Mouse (Mus musculus) lung, embryonic 16.5 days (tissue): ENCODE results near the gene Emp3. TPM values are rescaled to one million over a fixed set of nuclear protein-coding genes. Genes with fewer than 3 reads are reported as not detected.

Experiments used
- ATAC-seq: fragments of 200-750 bp; cut with Nextera tagmentation; 2 replicates; pipeline ENCODE4 v1.8.0; 2017; ENCODE audit warnings: low read depth, mild to moderate bottlenecking, moderate library complexity
- H3K27ac ChIP-seq: fragments of 300-500 bp; sonication (generic); 2 replicates; pipeline ENCODE4 v1.5.1; 2014; ENCODE audit warnings: mild to moderate bottlenecking, control low read depth, low read length
- H3K27me3 ChIP-seq: fragments of 300-500 bp; sonication (generic); 2 replicates; pipeline ENCODE4 v1.6.1; 2014; ENCODE audit warnings: low read depth, low read length, mixed read lengths; ENCODE audit not compliant: control insufficient read depth, insufficient read depth
- H3K36me3 ChIP-seq: fragments of 300-500 bp; sonication (generic); 2 replicates; pipeline ENCODE4 v1.6.1; 2014; ENCODE audit warnings: low read length; ENCODE audit not compliant: control insufficient read depth, insufficient read depth
- H3K4me1 ChIP-seq: fragments of 300-500 bp; sonication (generic); replicated peaks from 2 replicates; pipeline ENCODE4 v1.6.1; 2014; ENCODE audit warnings: low read length, mixed read lengths; ENCODE audit not compliant: control insufficient read depth, insufficient read depth
- H3K4me2 ChIP-seq: fragments of 300-500 bp; sonication (generic); 2 replicates; pipeline ENCODE4 v1.6.1; 2014; ENCODE audit warnings: low read depth, low read length, control low read depth
- H3K4me3 ChIP-seq: fragments of 300-500 bp; sonication (generic); 2 replicates; pipeline ENCODE4 v1.5.1; 2014; ENCODE audit warnings: mild to moderate bottlenecking, low read length, control low read depth
- H3K9ac ChIP-seq: fragments of 300-500 bp; sonication (generic); 2 replicates; pipeline ENCODE4 v1.6.1; 2014; ENCODE audit warnings: low read length, control low read depth
- H3K9me3 ChIP-seq: fragments of 300-500 bp; sonication (generic); 2 replicates; pipeline ENCODE4 v1.6.1; 2016; ENCODE audit warnings: low read length; ENCODE audit not compliant: control insufficient read depth
- WGBS: fragments of 180-500 bp; shearing (Covaris S2); extraction: QIAGEN DNeasy Blood & Tissue Kit; methylation state at CpG from one replicate; pipeline ENCODE4 v1.1.7; 2014; 5-methylcytosine and 5-hydroxymethylcytosine counted together
- polyA plus RNA-seq: library from polyadenylated mRNA; unstranded; fragments of >200 nt; fragmentation: Nextera tagmentation; extraction: Ambion mirVana; gene quantifications from 2 replicates; pipeline ENCODE4 v1.2.1, GENCODE M21; 2015

Emp3 gene
- polyA plus RNA-seq, 1 experiment from 2014 or later = 177 TPM

DNA sequence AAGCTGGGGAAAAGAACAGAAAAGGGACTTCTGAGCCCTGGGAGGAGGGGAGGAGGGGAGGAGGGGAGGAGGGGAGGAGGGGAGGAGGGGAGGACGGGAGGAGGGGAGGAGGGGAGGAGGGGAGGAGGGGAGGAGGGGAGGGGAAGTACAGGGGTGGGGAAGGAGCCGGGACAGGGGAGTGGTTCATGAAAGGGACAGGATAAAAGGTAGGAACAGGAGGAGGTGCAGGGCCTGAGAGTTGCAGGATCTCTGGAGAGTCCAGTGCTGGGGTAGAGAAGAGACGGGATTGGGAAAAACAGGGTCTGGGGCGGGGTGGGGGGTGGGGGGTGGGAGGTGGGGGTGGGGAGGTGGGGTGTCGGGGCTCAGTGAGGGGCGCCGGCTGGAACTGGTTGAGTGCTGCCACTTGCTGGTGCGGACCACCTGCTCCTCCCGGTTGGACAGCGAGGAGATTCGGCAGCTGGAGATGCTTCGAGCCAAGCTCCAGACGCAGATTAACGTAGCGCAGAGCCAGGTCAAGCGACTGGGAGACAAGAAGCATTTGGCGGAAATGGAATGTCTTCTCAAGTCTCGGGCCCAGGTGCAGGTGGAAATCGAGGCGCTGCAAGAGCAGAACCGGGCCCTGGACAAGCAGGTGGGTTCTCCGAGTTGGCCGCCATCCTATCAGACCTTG lies 7.6 kb upstream of the Emp3 start:
- no peak overlapping the region for H3K4me3 ChIP-seq
- no peak overlapping the region for H3K4me2 ChIP-seq
- H3K4me1 ChIP-seq = no peaks in the 10 kb centered on the region
- 19% methylated on average over 20 of the region's 23 CpGs for WGBS
- no peaks in the 10 kb centered on the region for H3K36me3 ChIP-seq
- peaks cover 5% of the 10 kb centered on the region; the same call in 1 of the 2 replicates for H3K9me3 ChIP-seq
- H3K27me3 ChIP-seq = peaks cover 8% of the 10 kb centered on the region
- no peak overlapping the region for H3K27ac ChIP-seq
- no peak for ATAC-seq
- H3K9ac ChIP-seq = no peak overlapping the region

DNA sequence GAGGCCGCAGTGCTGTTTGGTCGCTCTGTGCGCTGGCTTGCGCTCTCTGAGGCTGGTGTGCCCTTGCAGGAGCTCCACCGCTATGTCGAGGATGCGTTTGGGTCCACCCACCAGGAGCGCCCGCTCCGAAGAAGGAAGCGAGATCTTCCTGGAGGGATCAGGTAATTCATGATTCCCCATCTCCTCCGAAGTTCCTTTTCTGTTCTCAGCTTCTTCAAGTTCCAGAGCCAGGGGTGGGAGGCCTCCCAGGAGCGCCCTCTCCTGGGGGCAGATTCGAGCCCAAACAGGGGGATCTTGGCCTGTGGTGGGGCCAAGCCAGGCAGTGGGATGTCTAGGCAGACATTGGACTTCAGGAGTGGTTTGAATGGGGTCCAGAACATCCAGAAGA lies 3.2 kb upstream of the Emp3 start:
- WGBS = 20% methylated on average over 14 of the region's 14 CpGs
- Histone ChIP-seq H3K27ac (peak overlapping the region; percentile 97), H3K4me2 (peak overlapping the region; percentile 79), H3K9me3 (no peaks in the 10 kb centered on the region), H3K4me3 (peak overlapping the region; percentile 50), H3K27me3 (peaks cover 8% of the 10 kb centered on the region), H3K4me1 (peaks cover 23% of the 10 kb centered on the region), H3K36me3 (no peaks in the 10 kb centered on the region), H3K9ac (peak overlapping the region; percentile 45)
- ATAC-seq = no peak

DNA sequence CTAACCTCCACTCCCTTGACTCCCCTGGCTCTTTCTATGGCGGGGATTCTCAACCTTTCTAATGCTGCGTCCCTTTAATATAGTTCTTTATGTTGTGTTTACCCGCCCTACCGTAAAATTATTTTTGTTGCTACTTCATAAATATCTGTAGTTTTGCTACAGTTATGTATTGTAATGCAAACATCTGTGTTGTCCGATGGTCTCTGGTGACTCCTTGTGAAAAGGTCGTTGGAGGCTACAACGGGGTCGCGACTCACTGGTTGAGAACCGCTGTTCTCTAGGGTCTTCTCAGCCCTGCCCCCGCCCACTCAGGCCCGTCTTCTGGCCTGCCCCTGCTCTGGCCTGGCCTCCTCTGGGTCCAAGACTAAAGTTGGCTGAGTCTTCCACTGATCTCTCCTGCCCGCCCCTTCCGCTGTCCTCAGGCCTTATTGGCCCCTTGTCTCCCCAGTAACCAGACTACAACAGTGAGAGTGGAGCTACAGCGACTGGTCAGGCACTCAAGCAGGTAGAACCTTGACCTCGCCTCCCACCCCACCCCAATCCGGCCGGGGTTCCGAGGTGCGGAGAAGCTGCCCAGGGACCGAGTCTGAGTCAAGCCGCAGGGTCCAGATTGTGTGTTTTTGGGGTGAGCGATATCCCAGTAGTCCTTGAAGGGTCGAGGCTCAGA lies 2.7 kb upstream of the Emp3 start, which contains the start of gene Ccdc114:
Ccdc114 (plus strand) TSS at position 311 of the 667 bp plus-strand sequence.
- peak within 1 kb of the TSS; percentile 79 for H3K4me2 ChIP-seq
- no peaks in the 10 kb centered on the region for H3K9me3 ChIP-seq
- ATAC-seq = peak; percentile 64
- peaks cover 27% of the 10 kb centered on the region for H3K4me1 ChIP-seq
- peak within 1 kb of the TSS; percentile 97 for H3K27ac ChIP-seq
- WGBS = 8% methylated on average over 24 of the region's 24 CpGs
- H3K27me3 ChIP-seq = peaks cover 4% of the 10 kb centered on the region
- H3K9ac ChIP-seq = peak within 1 kb of the TSS; percentile 65
- no peaks in the 10 kb centered on the region for H3K36me3 ChIP-seq
- H3K4me3 ChIP-seq = peak within 1 kb of the TSS; percentile 50

DNA sequence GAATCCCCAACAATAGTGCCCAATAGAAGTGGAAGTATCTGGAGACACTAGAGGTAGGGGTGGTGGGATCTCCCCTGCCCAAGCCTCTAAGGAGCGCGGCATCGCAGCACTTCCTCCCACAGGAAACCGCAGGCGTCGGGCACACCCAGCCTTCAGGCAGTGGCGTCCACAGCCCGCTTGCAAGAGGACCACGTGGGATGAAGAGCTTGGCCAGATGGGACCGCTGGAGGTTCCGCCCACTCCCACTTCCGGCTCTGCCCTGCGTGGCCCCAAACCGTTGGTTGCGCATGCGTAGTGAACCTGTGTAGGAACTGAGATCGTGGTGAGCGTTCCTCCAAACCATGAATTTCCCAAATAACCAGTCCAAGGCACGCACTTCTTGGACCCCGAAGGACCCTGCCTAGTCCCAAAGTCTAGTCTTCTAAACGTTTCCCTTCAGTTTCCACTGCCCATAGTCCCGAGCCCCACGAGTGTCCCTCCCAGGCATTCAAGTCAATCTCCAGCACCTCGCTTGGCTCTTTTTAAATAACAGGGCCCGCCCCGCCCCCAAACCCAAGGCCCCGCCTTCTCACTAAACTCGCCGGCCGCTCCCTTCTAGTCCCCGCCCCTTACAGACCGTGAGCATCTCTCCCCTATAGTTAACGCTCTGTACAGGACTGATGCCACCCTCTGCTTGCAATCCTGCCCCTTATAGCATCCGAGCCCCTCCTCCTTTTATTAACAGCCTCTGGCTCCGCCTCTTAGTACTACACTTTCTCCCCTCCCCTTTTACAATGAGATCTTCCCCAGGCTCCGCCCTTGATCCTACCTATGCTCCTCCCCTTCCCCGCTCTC lies 1.9 kb upstream of the Emp3 start:
- Histone ChIP-seq H3K4me3 (peak overlapping the region; percentile 50), H3K4me1 (peaks cover 27% of the 10 kb centered on the region), H3K27me3 (peaks cover 3% of the 10 kb centered on the region), H3K36me3 (no peaks in the 10 kb centered on the region; the same call in 1 of the 2 replicates), H3K9me3 (no peaks in the 10 kb centered on the region), H3K9ac (peak overlapping the region; percentile 65), H3K4me2 (peak overlapping the region; percentile 79), H3K27ac (peak overlapping the region; percentile 97)
- under 1% methylated on average over 37 of the region's 37 CpGs for WGBS
- peak; percentile 91 for ATAC-seq

DNA sequence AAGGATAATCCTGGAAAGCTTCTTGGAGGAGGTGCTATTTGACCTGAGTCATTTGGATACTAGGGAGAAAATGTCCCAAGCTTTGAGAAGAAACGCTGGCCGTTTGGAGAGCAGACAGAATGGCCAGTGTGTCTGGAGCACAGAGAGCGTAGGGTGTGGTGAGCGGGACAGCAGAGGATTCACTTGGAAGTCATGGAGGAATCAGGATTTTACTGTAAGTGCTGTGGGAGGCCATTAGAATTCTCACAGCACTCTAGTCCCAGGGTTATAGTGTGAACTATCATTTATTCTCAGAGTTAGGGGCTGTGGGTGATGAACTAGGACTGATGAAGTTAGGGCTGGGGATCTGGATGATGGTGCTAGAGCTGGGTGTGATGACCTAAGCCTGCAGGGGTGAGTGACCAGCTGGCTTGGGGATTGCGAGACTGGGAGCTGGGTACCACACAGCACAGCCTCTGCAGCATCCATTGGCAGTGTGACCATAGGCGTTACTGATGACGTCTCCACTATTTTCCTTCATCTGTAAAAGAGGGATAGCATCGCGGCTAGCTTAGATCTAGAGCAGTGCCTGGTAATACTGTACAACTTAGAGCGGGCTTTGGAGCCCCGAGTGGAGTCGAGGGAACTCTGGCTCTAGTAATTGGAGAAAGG lies 871 bp upstream of the Emp3 start:
- peak overlapping the region; percentile 65 for H3K9ac ChIP-seq
- no peak for ATAC-seq
- no peaks in the 10 kb centered on the region; the same call in 1 of the 2 replicates for H3K36me3 ChIP-seq
- H3K4me2 ChIP-seq = peak overlapping the region; percentile 79
- no peaks in the 10 kb centered on the region for H3K27me3 ChIP-seq
- peak overlapping the region; percentile 50; the same call in 1 of the 2 replicates for H3K4me3 ChIP-seq
- H3K4me1 ChIP-seq = peaks cover 38% of the 10 kb centered on the region
- H3K9me3 ChIP-seq = no peaks in the 10 kb centered on the region
- H3K27ac ChIP-seq = peak overlapping the region; percentile 97
- WGBS = 78% methylated on average over 12 of the region's 12 CpGs

DNA sequence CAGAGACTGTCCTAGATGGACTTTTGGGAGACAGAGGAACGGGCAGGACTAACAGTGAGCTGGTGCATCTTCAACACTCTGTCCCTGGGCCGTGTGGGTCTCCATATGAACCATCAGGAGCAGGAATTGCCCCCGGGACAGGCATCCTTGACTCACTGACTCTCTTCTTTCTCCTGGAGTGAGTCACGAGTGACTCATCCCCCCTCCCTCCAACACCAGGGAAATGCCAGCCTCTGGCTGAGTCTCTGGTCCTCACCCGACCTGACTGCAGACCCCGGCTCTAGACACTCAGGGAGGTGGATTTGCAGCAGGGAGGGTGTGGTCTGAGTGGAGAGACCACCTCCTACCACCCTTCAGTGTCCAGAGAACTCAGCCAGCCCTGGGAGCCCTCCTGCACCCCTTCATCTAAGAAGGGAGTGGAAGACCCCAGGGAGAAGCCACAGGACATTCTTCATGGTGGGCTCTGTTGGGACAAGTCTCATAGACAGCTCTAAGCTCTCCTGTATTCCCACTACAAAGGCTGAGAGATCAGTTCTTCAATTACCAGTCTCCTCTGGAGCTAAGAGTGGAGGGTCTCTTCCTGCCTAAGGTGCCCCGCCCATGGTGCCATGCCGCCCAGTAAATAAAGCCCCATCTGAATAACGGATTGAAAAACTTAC lies 492 bp downstream of the Emp3 start:
- ATAC-seq = no peak
- Histone ChIP-seq H3K9me3 (no peaks in the 10 kb centered on the region), H3K4me1 (peaks cover 50% of the 10 kb centered on the region), H3K4me3 (peak overlapping the region; percentile 58), H3K27me3 (no peaks in the 10 kb centered on the region), H3K27ac (peak overlapping the region; percentile 90), H3K9ac (peak overlapping the region; percentile 69), H3K4me2 (peak overlapping the region; percentile 57), H3K36me3 (no peaks in the 10 kb centered on the region; the same call in 1 of the 2 replicates)
- WGBS = 21% methylated on average over 9 of the region's 9 CpGs

DNA sequence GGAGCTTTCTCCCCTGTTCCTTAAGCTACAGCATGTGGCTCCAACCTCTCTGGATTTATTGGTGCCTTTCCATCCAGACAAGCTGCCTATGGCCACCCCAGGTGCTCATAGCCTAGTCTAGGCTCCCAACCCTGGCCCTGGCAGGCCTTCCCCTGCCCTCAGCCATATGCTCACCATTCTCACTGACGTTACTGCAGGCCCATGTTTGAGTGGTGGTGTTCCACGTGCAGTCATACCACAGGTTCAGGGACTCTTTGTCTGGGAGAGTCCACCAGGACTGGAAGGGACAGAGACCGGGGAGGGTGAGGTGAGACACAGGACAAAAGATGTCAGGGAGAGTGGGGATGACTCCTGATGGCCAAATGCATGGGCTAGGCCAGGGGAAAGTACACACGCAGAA lies 1.4 kb downstream of the Emp3 start:
- Histone ChIP-seq H3K27me3 (no peaks in the 10 kb centered on the region), H3K4me1 (peaks cover 50% of the 10 kb centered on the region), H3K4me2 (peak overlapping the region; percentile 57), H3K9me3 (no peaks in the 10 kb centered on the region), H3K9ac (peak overlapping the region; percentile 69), H3K4me3 (peak overlapping the region; percentile 58), H3K27ac (no peak overlapping the region; the same call in 1 of the 2 replicates), H3K36me3 (no peaks in the 10 kb centered on the region; the same call in 1 of the 2 replicates)
- 58% methylated on average over 4 of the region's 4 CpGs for WGBS
- no peak for ATAC-seq

DNA sequence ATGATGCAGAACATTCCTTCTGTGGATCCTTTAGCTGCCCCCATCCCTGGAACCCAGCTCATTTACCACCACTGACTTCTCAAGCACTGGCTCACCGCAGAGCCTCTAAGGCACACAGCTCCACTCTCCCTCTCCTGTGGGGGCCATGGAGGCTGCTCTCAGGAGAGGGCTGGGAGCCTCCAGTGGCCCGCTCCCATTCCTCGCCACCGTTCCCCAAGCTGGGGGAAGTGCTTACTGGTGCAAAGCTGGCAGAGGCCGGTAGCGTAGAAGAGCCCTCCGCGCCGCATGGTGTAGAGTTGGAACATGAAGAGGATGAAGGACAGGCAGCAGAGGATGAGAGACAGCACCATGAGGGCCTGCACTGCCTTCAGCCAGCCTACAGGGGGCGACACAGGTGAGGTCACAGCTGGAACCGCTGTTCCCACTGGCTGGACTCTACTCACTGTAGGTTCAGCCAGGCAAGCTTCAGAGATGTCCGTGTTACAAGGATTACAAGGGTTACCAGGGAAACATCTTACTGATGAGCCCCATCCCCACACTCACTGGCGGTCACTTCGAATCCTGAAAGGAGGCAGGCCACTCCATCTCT lies 2.0 kb downstream of the Emp3 start:
- H3K27ac ChIP-seq = no peak overlapping the region; the same call in 1 of the 2 replicates
- no peak overlapping the region; the same call in 1 of the 2 replicates for H3K4me2 ChIP-seq
- 60% methylated on average over 14 of the region's 14 CpGs for WGBS
- H3K27me3 ChIP-seq = no peaks in the 10 kb centered on the region
- ATAC-seq = no peak
- no peak overlapping the region for H3K9ac ChIP-seq
- H3K36me3 ChIP-seq = no peaks in the 10 kb centered on the region; the same call in 1 of the 2 replicates
- no peaks in the 10 kb centered on the region for H3K9me3 ChIP-seq
- H3K4me1 ChIP-seq = peaks cover 50% of the 10 kb centered on the region
- no peak overlapping the region for H3K4me3 ChIP-seq
